Mouse (Mus musculus) erythroblast, embryonic 14.5 days (primary cell): ENCODE measurements around the gene Mrps34.

Experiments
- GATA1 ChIP-seq: IDR thresholded peaks from 2 replicates; pipeline ENCODE4 v1.6.1; 2012; ENCODE audit warnings: low read length, inconsistent platforms, mixed read lengths
- TAL1 ChIP-seq: IDR thresholded peaks from 3 replicates; pipeline ENCODE4 v1.6.1; 2012; ENCODE audit warnings: low read length, inconsistent platforms, mixed read lengths

DNA sequence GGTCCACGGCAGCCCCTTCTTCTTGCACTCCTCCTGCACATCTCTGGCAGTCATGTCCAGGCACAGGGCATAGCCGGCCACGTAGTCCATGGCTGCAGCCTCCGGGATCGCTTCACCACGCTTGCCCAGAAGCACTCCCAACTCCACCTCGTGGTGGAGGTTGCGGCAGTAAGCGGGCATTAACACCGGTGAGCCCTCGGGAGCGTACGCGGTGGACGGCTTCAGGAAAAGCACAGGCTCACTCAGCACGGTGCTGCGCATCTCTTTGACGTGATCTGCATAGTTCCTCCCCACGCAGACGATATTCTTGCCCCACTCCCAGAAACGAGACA, 45.2 kb upstream of the Mrps34 start:
- TF ChIP-seq GATA1 (no peak), TAL1 (no peak)
